Mouse (Mus musculus) effector memory CD4-positive, alpha-beta T cell, adult 7 months (primary cell): Measurements from ENCODE around the gene Rictor. TPM values are rescaled to one million over a fixed set of nuclear protein-coding genes. Genes with fewer than 3 reads are reported as not detected.

Experiments
- polyA plus RNA-seq: library from polyadenylated mRNA; unstranded; fragments of 100-300 nt; shearing (Covaris generic); gene quantifications from one replicate; pipeline ENCODE4 v1.2.1, GENCODE M21; 2017

The Rictor gene
- 116 TPM for polyA plus RNA-seq

DNA sequence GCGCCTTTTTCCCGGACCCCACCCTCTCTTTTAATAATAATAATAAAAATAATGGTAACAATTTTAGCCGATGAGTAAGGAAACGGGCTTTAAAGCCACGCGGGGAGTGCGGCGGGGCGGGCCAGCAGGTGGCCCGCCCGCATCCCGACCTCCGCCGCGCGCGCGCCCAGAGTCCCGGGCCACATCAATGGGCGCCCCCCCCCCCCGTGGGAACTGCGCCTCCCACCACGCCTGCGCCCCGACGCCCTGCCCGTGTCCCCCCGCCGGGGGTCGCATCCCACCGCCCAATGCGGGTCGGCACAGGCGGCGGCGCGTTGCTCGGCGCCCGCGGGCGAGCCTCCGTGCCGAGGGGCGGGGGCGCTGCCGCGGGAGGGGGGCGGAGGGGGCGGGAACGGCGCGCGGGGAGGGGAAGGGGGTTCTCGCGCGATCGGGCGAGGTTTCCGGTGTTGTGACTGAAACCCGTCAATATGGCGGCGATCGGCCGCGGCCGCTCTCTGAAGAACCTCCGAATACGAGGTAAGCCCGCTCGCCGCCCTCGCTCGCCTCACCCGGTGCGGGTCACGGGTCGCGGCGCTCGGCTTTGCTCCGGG lies at the start of gene Rictor:
TSS of gene Rictor (plus strand) at position 444 of the 590 bp plus-strand sequence.

Other genes starting within 250 kb of the Rictor start
- 697 TPM for gene Fyb, start 185.5 kb upstream of the Rictor start, polyA plus RNA-seq
- gene Osmr, start 166.6 kb downstream of the Rictor start, polyA plus RNA-seq, result 0.60 TPM